ENCODE assay signal across 30 mouse cellular contexts in genomic region chr3:89820311-89821095, GRCm38 (mm10). TPM values are rescaled to one million over a fixed set of nuclear protein-coding genes. Genes with fewer than 3 reads are reported as not detected.
DNase-seq lines count a peak whose midpoint lies in the region; ATAC-seq lines count a peak whose summit lies in the region.
"Had no signal": no experiment of that assay in that cellular context is flagged by ENCODE, and none has a peak within 500 bp of the region (broad histone marks: within the 10 kb centered on the region; RNA-seq: fewer than 3 reads in every experiment).

No protein-coding gene starts in this region.

- H3K27ac ChIP-seq in liver, embryonic 15.5 days (replicated peaks): no peak overlapping the region
- H3K27ac ChIP-seq: embryonic facial prominence, embryonic 10.5 days; embryonic facial prominence, embryonic 15.5 days; forebrain, embryonic 10.5 days; forebrain, embryonic 15.5 days; gastrocnemius, adult 2 months; heart, adult 2 months; hindbrain, embryonic 13.5 days; lung, embryonic 15.5 days; midbrain, embryonic 12.5 days; neural tube, embryonic 13.5 days; stomach, postnatal 0 days had no signal

- H3K9ac ChIP-seq in liver, embryonic 15.5 days: no peak overlapping the region
- H3K9ac ChIP-seq: embryonic facial prominence, embryonic 15.5 days; forebrain, embryonic 15.5 days; hindbrain, embryonic 13.5 days; lung, embryonic 15.5 days; midbrain, embryonic 12.5 days; neural tube, embryonic 13.5 days had no signal

- H3K4me1 ChIP-seq in liver, embryonic 15.5 days (replicated peaks): peaks cover 27% of the 10 kb centered on the region
- H3K4me1 ChIP-seq: embryonic facial prominence, embryonic 10.5 days; embryonic facial prominence, embryonic 15.5 days; forebrain, embryonic 10.5 days; forebrain, embryonic 15.5 days; hindbrain, embryonic 13.5 days; midbrain, embryonic 12.5 days; neural tube, embryonic 13.5 days had no signal

- peaks cover 25% of the 10 kb centered on the region for H3K27me3 ChIP-seq in liver, embryonic 15.5 days
- H3K27me3 ChIP-seq: embryonic facial prominence, embryonic 15.5 days; forebrain, embryonic 15.5 days; midbrain, embryonic 12.5 days; neural tube, embryonic 13.5 days had no signal

- intact Hi-C loops in heart, postnatal 10 days (cut with DNase I): no loop called here

- no peak; the same call in 1 of the 2 replicates for ATAC-seq in liver, embryonic 15.5 days (ENCODE audit: insufficient read depth)
- no peak for ATAC-seq in megakaryocyte-erythroid progenitor cell, adult 5-6 weeks (replicated peaks; ENCODE audit: low FRiP score, low TSS enrichment, poor library complexity, severe bottlenecking)
- ATAC-seq: forebrain, embryonic 15.5 days; intestine, postnatal 0 days had no signal

- H3K36me3 ChIP-seq in liver, embryonic 15.5 days (replicated peaks): no peaks in the 10 kb centered on the region
- H3K36me3 ChIP-seq: embryonic facial prominence, embryonic 10.5 days; embryonic facial prominence, embryonic 15.5 days; forebrain, embryonic 10.5 days; forebrain, embryonic 15.5 days; hindbrain, embryonic 13.5 days; lung, embryonic 15.5 days; midbrain, embryonic 12.5 days; neural tube, embryonic 13.5 days had no signal

- peak overlapping the region; percentile 35 for H3K4me2 ChIP-seq in liver, embryonic 15.5 days
- H3K4me2 ChIP-seq: embryonic facial prominence, embryonic 15.5 days; forebrain, embryonic 15.5 days; hindbrain, embryonic 13.5 days; lung, embryonic 15.5 days; midbrain, embryonic 12.5 days; neural tube, embryonic 13.5 days had no signal

- no peak overlapping the region for H3K4me3 ChIP-seq in liver, embryonic 15.5 days (replicated peaks)
- H3K4me3 ChIP-seq: embryonic facial prominence, embryonic 10.5 days; embryonic facial prominence, embryonic 15.5 days; forebrain, embryonic 10.5 days; forebrain, embryonic 15.5 days; gastrocnemius, adult 2 months; heart, adult 2 months; hindbrain, embryonic 13.5 days; lung, embryonic 15.5 days; midbrain, embryonic 12.5 days; neural tube, embryonic 13.5 days had no signal

- H3K9me3 ChIP-seq in liver, embryonic 15.5 days (replicated peaks): no peaks in the 10 kb centered on the region
- H3K9me3 ChIP-seq: embryonic facial prominence, embryonic 10.5 days; embryonic facial prominence, embryonic 15.5 days; forebrain, embryonic 10.5 days; forebrain, embryonic 15.5 days; hindbrain, embryonic 13.5 days; lung, embryonic 15.5 days; midbrain, embryonic 12.5 days; neural tube, embryonic 13.5 days had no signal

- peak; percentile 74 for DNase-seq in heart, adult 11 months
- DNase-seq in heart, postnatal 10 days: no peak
- DNase-seq in MEL-GATA-1-ER (ENCODE audit: extremely low read depth, low read depth): peak; percentile 83
- peak; percentile 61 for DNase-seq in induced T-regulatory cell, adult 2 months (ENCODE audit: low read depth)
- DNase-seq in thymus, postnatal 10 days (ENCODE audit: low spot score in 2 of 2): no peak
- DNase-seq: cerebellum, adult 8-10 months; cerebellum, postnatal 25 days; gastrocnemius, adult 2 months; gastrocnemius, postnatal 36 days; heart, adult 2 months; heart, postnatal 36 days; kidney, adult 9 months; kidney, postnatal 10 days; layer of hippocampus, adult 9-11 months; lung, postnatal 36 days; right cerebral cortex, postnatal 4 days had no signal

- WGBS in liver, embryonic 15.5 days (ENCODE audit: insufficient replicate concordance): 59% methylated on average over 12 of the region's 12 CpGs

RNA-seq across cellular contexts. Expression of gene She, which starts 10.7 kb away (rescaled TPM):
- total RNA-seq in heart, postnatal 10 days (2021): 10 to 100 TPM; 24.8 to 25.3 TPM
- 0.93 and 1.2 TPM in 2 replicates for polyA plus RNA-seq in liver, embryonic 15.5 days (2015; fragmentation: Nextera tagmentation; extraction: Ambion mirVana)
- total RNA-seq in megakaryocyte-erythroid progenitor cell, adult 5-6 weeks (2014; fragmentation: Nextera tagmentation): not detected in 2 replicates
- total RNA-seq in megakaryocyte-erythroid progenitor cell, adult 5-6 weeks (2017): not detected in 2 replicates
- total RNA-seq: CH12.LX; megakaryocyte, adult 5-6 weeks had no signal

RNA-seq across cellular contexts. Expression of gene Ube2q1, which starts 47.1 kb away (rescaled TPM):
- total RNA-seq in heart, postnatal 10 days (2021): 10 to 100 TPM; 32.3 to 37.3 TPM
- 3.1 and 3.5 TPM in 2 replicates for polyA plus RNA-seq in liver, embryonic 15.5 days (2015; fragmentation: Nextera tagmentation; extraction: Ambion mirVana)
- total RNA-seq in megakaryocyte-erythroid progenitor cell, adult 5-6 weeks (2014; fragmentation: Nextera tagmentation): 51.3 and 53.5 TPM in 2 replicates
- 89.0 and 89.6 TPM in 2 replicates for total RNA-seq in megakaryocyte-erythroid progenitor cell, adult 5-6 weeks (2017)

RNA-seq across cellular contexts. Expression of gene Chrnb2, which starts 56.1 kb away (rescaled TPM):
- under 1 TPM; 0.12 to 0.22 TPM for total RNA-seq in heart, postnatal 10 days (2021)
- polyA plus RNA-seq in liver, embryonic 15.5 days (2015; fragmentation: Nextera tagmentation; extraction: Ambion mirVana): 0.16 and 0.17 TPM in 2 replicates
- 1.0 and 1.9 TPM in 2 replicates for total RNA-seq in megakaryocyte-erythroid progenitor cell, adult 5-6 weeks (2014; fragmentation: Nextera tagmentation)
- 0.38 and 0.76 TPM in 2 replicates for total RNA-seq in megakaryocyte-erythroid progenitor cell, adult 5-6 weeks (2017)

Comparison
In these comparisons a context has a peak if more than half of its experiments do, and no peak if none do; other contexts are left out.
1. DNase-seq: peak in heart, adult 11 months (single experiment), MEL-GATA-1-ER (single experiment) and induced T-regulatory cell, adult 2 months (single experiment); none in heart, postnatal 10 days (0 of 2) and thymus, postnatal 10 days (0 of 2).
2. RNA of gene She, which starts 10.7 kb away (total RNA-seq): 24.8 to 25.3 TPM in heart, postnatal 10 days; not detected in megakaryocyte-erythroid progenitor cell, adult 5-6 weeks; every median in the first group is over 10 times any median in the second.